Mouse (Mus musculus) layer of hippocampus, adult 9-11 months (tissue): ENCODE measurements around the gene Yipf3.

Source experiments
- DNase-seq: peaks from one replicate; pipeline ENCODE4 v3.0.0; 2022

Yipf3 gene

GRCm38 (mm10) chr17:46247512-46248188, at the start of gene Yipf3, which contains the start of gene Polr1c:
Gene Yipf3 (plus strand): TSS chr17:46248080.
Gene Polr1c (minus strand): TSS chr17:46248054.
- DNase-seq, result peak; percentile 95

DNA sequence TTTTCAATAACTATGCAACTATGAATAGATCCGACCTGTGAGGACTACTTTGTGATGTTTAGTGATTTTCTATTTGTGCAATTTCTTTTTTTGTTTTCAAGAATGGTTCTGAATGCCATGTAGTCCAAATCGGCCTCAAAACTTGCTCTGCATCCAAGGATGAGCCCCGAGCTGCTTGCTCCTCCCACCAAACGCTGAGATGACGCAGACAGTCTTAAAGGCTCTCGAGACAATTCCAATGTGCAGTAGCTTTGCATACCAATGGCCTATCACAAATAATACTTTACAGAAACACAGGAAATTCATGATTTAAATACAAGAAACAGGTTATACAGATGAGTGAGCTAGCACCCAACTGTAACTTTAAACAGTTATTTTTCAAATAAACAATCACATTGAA, 46.7 kb upstream of the Yipf3 start:
- DNase-seq, result no peak

GRCm38 (mm10) chr17:46202421-46203071, 45.3 kb upstream of the Yipf3 start, which contains the start of the genes Polh and Xpo5:
Gene Polh (minus strand): TSS chr17:46202645.
Gene Xpo5 (plus strand): TSS chr17:46202782.
- peak; percentile 94 for DNase-seq

DNA sequence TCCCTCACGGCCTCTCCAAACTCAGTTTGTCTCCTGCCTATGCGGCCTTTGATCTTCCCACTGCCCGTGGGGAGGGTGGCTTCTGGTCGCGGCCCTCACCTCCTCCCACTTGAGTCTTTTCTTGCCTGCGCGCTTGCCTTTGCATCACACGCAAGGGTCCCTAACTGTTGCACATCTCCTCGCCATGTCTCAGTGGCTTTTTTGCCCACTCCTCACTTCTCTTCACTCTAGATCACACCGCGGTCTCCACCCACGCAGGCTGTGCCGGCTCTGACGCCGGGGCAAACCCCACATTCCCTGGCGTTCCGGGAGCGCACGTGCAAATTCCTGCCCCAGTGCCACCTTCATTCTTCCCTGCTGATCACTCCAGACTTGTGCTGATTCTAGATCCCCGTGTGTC, 44.8 kb upstream of the Yipf3 start:
- DNase-seq, result peak; percentile 17

GRCm38 (mm10) chr17:46206676-46207075, 41.2 kb upstream of the Yipf3 start:
- no peak for DNase-seq

GRCm38 (mm10) chr17:46210550-46210949, 37.3 kb upstream of the Yipf3 start:
- no peak for DNase-seq

DNA sequence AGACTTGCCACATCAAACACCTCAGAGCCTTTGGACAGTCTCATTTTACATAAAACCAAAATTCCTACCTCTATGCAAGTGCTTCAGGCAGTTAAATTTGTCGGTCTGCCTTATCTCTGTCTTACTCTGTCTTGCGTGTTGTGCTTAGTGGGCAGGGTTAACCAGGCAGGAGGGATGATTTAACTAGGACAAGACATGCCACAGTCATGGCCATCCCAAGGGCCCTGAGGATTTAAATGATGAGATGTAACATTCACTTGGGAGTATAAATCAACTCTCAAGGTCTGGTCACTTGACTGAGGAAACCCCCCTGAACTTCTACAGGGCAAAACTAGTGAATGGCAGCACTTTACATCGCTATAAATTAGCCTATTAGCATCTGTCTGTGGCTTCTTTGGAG, 26.3 kb upstream of the Yipf3 start:
- DNase-seq, result no peak

DNA sequence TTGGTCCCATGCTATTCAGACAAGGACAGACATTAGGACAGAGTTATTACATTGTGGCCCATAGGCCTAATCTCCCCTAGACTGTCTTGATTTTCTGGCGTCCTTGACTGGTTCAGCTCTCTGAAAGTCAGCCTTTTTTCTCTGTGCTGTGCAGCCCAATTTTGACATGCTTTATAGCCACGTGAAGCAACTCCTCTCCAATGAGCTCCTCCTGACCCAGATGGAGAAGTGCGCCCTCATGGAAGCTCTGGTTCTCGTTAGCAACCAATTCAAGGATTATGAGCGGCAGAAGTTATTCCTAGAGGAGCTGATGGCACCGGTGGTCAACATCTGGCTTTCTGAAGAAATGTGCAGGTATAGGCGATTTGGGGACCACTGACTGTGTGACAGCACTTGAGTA, 20.3 kb upstream of the Yipf3 start:
- no peak for DNase-seq

GRCm38 (mm10) chr17:46236067-46236466, 11.8 kb upstream of the Yipf3 start:
- DNase-seq, result no peak

DNA sequence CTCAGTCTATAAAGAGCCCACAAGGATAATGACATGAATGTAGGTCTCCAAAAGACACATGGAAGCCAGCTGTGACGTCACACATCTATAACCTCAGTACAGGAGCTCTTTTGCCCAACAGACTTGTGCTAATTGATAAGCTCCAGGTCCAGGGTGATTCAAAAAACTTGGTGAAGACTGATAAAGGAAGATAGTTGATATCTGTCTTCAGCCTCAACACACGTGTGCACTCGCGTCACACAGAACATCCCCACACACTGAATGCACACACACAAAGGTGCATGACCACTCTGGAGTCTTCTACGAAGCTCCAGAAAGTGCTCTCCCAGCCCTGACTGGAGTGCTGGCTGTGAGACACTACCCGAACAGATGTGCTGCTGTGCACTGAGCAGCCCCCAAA, 10.8 kb upstream of the Yipf3 start:
- no peak for DNase-seq

DNA sequence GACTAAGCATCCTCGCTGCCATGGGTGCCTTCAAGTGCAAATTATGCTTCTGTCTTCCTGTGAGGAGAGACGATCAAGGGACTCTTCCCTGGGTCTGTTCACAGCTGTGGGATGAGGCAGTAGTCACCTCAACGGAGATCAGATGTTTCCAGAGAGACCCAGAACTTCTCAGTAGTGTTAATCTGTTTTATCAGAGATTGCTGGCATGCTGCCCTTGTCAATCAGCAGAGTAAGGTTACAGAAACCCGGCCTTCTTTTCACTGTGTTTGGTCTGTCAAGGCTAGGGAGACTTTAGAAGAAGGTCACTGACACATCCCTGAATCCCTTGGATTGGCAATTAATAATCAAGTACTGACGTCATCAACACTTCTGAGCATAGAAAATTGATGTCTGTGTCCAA, 10.4 kb upstream of the Yipf3 start:
- no peak for DNase-seq

DNA sequence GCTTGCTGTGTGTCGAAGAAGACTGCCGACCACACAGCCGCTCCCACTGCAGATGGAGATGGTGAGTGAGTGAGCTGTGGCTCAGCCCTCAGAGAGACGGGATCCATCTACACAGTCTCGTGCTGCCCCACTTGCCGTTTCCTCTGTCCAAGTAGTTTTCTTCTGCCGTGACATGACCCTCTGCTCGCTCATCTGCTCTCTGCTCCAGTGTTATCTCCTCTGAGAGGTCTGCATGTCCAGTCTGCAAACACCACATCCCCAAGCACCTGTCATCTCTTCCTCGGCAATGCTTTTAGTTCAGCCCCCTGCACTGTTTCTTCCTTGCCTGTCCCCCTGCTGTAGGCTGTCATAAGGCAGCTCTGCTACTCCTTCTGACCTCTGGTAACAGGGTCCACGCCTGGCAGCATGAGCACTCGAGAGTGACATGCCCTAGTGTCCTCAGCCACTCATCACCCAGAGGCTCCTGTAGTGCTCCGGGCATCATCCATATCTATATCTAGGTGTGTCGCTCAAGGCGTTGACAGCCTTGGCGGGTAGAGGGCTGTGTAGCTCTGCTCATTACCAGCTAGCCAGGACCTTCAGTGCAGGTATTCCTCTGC, 8.3 kb upstream of the Yipf3 start:
- no peak for DNase-seq

- no peak for DNase-seq
Observed at GRCm38 (mm10) chr17:46241471-46241870, 6.4 kb upstream of the Yipf3 start.

DNA sequence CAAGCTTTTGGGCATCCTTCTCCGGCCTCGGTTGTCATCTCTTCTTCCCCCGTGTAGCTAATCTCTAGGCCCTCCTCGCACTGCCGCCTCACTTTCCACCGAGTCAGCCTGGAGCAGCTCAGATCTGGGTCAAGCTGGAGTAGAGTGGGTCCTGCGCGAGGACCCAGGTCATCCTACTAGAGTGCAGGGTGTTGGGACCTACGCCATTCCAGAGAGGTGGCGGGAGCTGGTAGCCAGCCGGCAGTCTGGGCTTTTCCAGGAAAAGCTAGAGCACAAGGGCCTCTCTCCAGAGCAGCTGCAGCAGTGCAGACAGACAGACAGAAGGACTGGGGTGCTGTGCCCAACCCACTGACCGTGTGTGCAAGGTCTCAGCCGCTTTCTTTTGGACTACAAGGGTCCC, 5.6 kb upstream of the Yipf3 start:
- no peak for DNase-seq

DNA sequence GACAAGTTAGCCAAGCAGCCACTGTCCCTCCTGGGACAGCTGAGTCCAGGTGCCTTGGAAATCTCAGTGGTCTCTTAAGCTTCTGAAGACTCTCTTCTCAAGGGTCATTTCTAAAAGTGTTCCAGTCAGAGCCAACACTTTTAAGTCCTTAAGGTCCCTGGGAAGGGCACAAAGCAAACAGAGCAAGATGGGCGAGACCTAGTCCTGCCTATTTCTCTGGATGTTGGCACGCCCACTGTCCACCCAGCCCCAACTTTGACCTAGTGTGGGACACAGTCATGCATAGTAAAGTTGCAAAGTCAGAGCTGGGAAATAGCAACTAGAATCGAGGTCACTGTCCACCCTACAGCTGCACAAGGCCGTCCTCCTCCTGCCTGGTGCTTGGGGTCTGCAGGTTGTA, 4.9 kb upstream of the Yipf3 start:
- DNase-seq, result no peak

GRCm38 (mm10) chr17:46243624-46244023, 4.3 kb upstream of the Yipf3 start:
- no peak for DNase-seq

GRCm38 (mm10) chr17:46244579-46244978, 3.3 kb upstream of the Yipf3 start:
- peak; percentile 8 for DNase-seq

DNA sequence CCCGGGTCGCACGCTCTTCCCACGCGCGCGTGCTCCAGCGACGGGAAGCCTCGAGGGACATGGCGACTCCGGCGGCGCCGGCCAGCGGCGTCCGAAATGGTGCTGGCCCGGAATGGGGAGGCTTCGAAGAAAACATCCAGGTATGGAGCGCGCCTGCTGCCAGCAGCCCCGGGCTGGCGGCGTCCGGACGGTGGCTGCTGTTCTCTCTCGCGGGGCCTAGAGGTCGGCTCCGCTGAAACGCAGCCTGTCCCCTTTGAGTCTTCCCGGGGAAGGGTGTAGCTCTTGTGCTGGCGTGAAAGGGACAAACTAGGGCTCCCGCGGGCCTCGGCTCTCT, 276 bp downstream of the Yipf3 start:
- no peak for DNase-seq

GRCm38 (mm10) chr17:46251174-46251573, 3.3 kb downstream of the Yipf3 start:
- DNase-seq, result no peak

DNA sequence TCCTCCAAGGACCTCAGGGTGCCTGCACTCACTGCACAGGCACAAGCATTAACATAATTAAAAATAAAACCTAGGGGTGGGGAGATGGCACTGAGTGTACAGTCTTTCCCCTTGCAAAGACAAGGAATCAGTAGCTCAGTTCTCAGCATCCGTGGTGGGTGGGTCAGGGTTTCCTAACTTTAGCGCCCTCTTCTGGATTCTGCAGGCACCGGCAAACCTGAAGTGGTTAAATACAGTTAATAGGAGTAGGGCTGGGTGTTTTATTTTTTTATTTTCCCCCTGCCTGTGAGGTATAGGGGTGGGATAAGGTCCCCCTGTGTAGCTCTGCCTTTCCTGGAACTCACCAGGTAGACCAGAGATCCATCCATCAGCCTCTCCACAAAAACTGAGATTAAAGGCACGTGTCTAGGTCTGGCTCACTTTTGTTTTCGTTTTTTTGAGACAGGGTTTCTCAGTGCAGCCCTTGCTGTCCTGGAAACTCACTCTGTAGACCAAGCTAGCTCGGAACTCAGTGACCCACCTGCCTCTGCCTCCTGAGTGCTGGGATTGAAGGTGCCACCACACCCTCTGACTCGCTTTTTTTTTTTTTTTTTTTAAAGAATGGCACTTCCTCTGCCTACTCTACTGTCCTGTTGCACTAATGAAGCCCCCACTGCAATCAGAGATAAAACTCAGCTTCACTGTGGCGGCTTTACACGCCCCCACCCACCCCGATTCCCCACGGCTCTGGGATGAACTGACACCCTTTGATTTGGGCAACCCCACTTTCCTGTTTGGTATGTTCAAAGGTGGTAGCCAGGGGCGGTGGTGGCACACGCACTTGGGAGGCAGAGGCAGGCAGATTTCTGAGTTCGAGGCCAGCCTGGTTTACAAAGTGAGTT, 4.9 kb downstream of the Yipf3 start:
- DNase-seq, result no peak

DNA sequence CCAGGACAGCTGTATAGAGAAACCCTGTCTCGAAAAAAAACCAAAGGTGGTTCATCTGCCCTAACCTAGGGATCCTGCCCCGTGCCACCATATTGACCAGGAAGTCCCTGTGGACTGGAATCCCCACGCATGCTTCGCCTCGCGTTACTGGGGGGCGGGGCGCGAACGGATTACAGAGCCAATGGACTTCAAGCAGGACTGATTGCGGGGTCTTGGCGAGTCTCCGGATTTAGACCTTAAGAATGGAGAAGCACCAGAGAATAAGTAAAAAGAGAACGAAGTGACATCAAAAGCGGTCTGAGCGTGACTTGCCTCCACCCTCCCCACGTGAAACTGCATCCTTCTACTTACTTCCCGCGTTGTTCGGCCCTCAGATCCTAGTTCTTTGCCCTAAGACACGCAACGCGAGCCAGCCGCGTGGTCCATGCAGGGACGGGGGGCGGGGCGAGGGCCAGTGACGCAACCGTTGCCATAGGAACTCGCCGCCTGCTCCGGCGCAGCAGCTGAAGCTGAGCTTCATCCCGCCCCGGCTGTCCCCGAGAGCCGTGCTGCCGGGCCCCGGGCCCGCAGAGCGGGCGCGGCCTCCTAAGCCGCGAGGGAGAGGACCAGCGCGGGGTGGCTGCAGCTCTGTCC, 5.7 kb downstream of the Yipf3 start, which contains the start of gene Lrrc73:
Gene Lrrc73, plus strand, starts transcription at position 80 of the 633 bp plus-strand sequence.
- DNase-seq, result peak; percentile 92

DNA sequence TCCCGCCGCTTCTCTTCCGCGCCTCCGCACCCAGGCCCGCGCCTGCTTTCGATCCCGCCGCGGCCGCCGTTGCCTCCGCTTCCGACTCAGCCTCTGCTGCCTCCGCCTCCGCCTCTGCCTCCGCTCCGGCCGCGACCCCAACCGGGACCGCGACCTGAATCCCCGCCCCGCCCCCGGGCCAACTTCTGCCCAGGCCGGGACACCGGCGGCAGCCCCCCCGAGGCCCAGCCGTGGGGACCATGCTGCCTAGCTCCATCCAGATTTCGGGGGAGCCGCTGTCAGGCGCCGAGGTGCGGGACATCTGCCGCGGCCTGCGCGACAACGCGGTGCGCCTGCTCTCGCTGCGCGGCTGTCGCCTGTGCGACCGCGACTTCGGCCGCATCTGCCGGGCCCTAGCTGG, 6.2 kb downstream of the Yipf3 start:
- no peak for DNase-seq

DNA sequence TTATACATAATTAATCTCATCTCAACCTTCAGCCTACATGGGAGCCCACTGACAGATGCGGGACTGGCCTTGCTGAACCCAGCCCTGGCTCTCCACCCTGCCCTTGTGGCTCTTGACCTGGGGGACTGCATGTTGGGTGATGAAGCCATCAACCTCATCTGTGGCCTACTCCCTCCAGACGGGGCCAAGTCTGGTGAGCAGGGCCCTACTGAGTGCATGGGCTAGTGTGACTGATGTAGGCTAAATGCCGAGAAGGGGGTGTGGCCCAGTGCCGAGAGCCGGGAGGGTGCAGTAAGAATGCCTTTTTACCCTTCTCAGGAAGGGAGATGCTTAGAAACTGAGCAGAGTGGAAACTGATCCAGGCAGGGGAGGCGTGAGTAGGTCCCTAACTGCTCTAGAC, 7.3 kb downstream of the Yipf3 start:
- no peak for DNase-seq
